Mouse (Mus musculus) hematopoietic stem cell, adult 5-6 weeks (primary cell): ENCODE measurements around the gene Dcbld1. TPM values are rescaled to one million over a fixed set of nuclear protein-coding genes. Genes with fewer than 3 reads are reported as not detected.

ENCODE experiments used
- ATAC-seq, 2 experiments: fragments of 125-278 bp in 1 of 2; replicated peaks in 1 of 2; 2 replicates each; pipeline ENCODE4 v1.8.0; 2016 to 2017; ENCODE audit warnings: inconsistent platforms in 2 of 2, mild to moderate bottlenecking in 2 of 2, moderate number of reproducible peaks in 2 of 2, low read depth in 1 of 2, moderate TSS enrichment in 1 of 2; ENCODE audit not compliant: low FRiP score in 2 of 2, poor library complexity in 2 of 2, severe bottlenecking in 2 of 2, insufficient read depth in 1 of 2, low TSS enrichment in 1 of 2
- total RNA-seq: library from RNA; stranded (forward); fragments of 172-1452, 232-1000 nt; gene quantifications from 2 replicates; pipeline ENCODE4 v1.2.3, GENCODE M21; 2017

Gene Dcbld1
- total RNA-seq, 1 experiment from 2014 or later: 0.40 TPM

DNA sequence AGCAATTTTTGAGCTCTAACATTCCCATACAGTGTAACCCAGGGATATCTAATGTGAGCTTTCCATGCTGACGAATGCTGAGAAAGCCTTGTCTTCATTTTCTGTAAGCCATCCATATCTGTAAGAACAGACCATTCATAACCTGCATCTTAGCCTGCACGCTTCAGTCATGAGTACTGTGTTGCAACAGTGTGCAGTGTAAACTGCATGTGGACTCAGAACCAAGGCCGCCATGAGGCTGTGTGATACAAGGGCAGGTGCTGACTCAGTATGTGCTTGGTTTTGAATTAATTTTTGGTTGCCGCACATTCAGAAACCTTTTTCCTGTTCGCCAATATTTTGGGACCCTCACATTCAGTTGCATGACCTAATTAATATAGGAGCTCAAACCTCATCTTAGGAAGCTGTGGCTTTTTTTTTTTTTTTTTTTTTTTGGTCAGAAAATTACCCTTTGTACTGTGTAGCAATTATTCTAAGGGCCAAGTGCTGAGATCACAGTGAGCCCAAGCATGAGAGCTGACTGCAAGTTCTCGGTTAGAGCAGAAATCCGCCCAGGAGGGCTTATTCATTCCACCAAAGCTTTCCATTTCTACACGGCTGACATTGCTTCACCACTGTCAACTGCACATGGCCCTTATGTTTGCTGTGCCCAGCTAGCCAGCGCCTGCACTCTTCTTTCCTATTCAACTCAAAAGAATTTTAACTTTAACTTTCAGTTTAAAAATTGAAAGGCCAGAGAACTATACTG lies 127.6 kb downstream of the Dcbld1 start:
- ATAC-seq: no peak

GRCm38 (mm10) chr10:52368376-52368775 lies 135.0 kb downstream of the Dcbld1 start:
- ATAC-seq: no peak

Other genes starting within 250 kb of the Dcbld1 start
- not detected in 2 replicates for gene Vgll2, start 211.1 kb upstream of the Dcbld1 start, total RNA-seq
- gene Ros1, start 38.4 kb upstream of the Dcbld1 start, total RNA-seq: not detected in 2 replicates
- gene Gm26741, start 125.1 kb downstream of the Dcbld1 start, total RNA-seq: not detected in 2 replicates
- gene Gopc, start 148.5 kb downstream of the Dcbld1 start, total RNA-seq: 20.1 and 22.1 TPM in 2 replicates
- not detected in 2 replicates for gene Nepn, start 155.4 kb downstream of the Dcbld1 start, total RNA-seq
- 25.8 and 29.3 TPM in 2 replicates for gene Nus1, start 183.9 kb downstream of the Dcbld1 start, total RNA-seq